15 mouse cellular contexts compared by ENCODE assay signal in genomic region chr6:144250625-144251181, GRCm38 (mm10).
DNase-seq lines count a peak whose midpoint lies in the region; ATAC-seq lines count a peak whose summit lies in the region.
"Had no signal": no experiment of that assay in that cellular context is flagged by ENCODE, and none has a peak within 500 bp of the region (broad histone marks: within the 10 kb centered on the region; RNA-seq: fewer than 3 reads in every experiment).

No protein-coding gene starts in this region.

- no peaks in the 10 kb centered on the region for H3K36me3 ChIP-seq in heart, embryonic 10.5 days
- H3K36me3 ChIP-seq in forebrain, embryonic 16.5 days (ENCODE audit: control insufficient read depth, insufficient read depth) = no peaks in the 10 kb centered on the region
- H3K36me3 ChIP-seq in midbrain, embryonic 15.5 days (replicated peaks) = no peaks in the 10 kb centered on the region
- no peaks in the 10 kb centered on the region for H3K36me3 ChIP-seq in heart, embryonic 11.5 days (ENCODE audit: control insufficient read depth, insufficient read depth, low read length)
- H3K36me3 ChIP-seq: intestine, embryonic 15.5 days; liver, embryonic 15.5 days had no signal

- peak overlapping the region; percentile 63 for H3K27ac ChIP-seq in heart, embryonic 10.5 days
- H3K27ac ChIP-seq in forebrain, embryonic 16.5 days (ENCODE audit: low read length) = peak overlapping the region; percentile 41; the same call in 1 of the 2 replicates
- peak overlapping the region; percentile 56 for H3K27ac ChIP-seq in midbrain, embryonic 15.5 days
- no peak overlapping the region for H3K27ac ChIP-seq in heart, embryonic 11.5 days (ENCODE audit: low read depth, low read length)
- H3K27ac ChIP-seq: intestine, embryonic 15.5 days; kidney, postnatal 0 days; liver, embryonic 15.5 days had no signal

- no peak for DNase-seq in heart, embryonic 10.5 days (ENCODE audit: low spot score)
- DNase-seq in heart, postnatal 14 days = no peak
- peak; percentile 13 for DNase-seq in embryo, embryonic 11.5 days (ENCODE audit: low read depth, low spot score)
- DNase-seq in urinary bladder, adult 2 months (ENCODE audit: low spot score) = no peak
- DNase-seq: cerebellum, postnatal 10 days; layer of hippocampus, adult 9-11 months; lung, postnatal 36 days had no signal

- no peak for ATAC-seq in forebrain, embryonic 16.5 days
- 0 out of 2 replicates have a peak, but pooled peaks have one; percentile 34 for ATAC-seq in midbrain, embryonic 15.5 days (replicated peaks)
- ATAC-seq in heart, embryonic 11.5 days (replicated peaks; ENCODE audit: insufficient number of reproducible peaks, low FRiP score, low TSS enrichment) = no peak
- no peak for ATAC-seq in activated CD4-positive, CD25-positive, alpha-beta regulatory T cell, adult 4 months
- ATAC-seq: intestine, embryonic 15.5 days had no signal

- intact Hi-C loops in heart, postnatal 14 days (cut with DNase I) = no loop called here

- H3K27me3 ChIP-seq in heart, embryonic 10.5 days (ENCODE audit: insufficient read depth, poor library complexity, severe bottlenecking) = no peaks in the 10 kb centered on the region
- H3K27me3 ChIP-seq in forebrain, embryonic 16.5 days (replicated peaks; ENCODE audit: control insufficient read depth, insufficient read depth, low read length) = no peaks in the 10 kb centered on the region
- H3K27me3 ChIP-seq in midbrain, embryonic 15.5 days (replicated peaks) = no peaks in the 10 kb centered on the region
- H3K27me3 ChIP-seq in heart, embryonic 11.5 days (ENCODE audit: control insufficient read depth, insufficient read depth, low read length) = no peaks in the 10 kb centered on the region
- H3K27me3 ChIP-seq: intestine, embryonic 15.5 days; liver, embryonic 15.5 days had no signal

- WGBS in heart, embryonic 10.5 days = 32% methylated on average over 6 of the region's 6 CpGs
- WGBS in forebrain, embryonic 16.5 days = 28% methylated on average over 6 of the region's 6 CpGs
- 21% methylated on average over 6 of the region's 6 CpGs for WGBS in midbrain, embryonic 15.5 days
- 34% methylated on average over 6 of the region's 6 CpGs for WGBS in heart, embryonic 11.5 days (ENCODE audit: insufficient replicate concordance)

- H3K4me1 ChIP-seq in heart, embryonic 10.5 days = peaks cover 12% of the 10 kb centered on the region
- H3K4me1 ChIP-seq in forebrain, embryonic 16.5 days (replicated peaks; ENCODE audit: control insufficient read depth, insufficient read depth, low read length) = peaks cover 24% of the 10 kb centered on the region
- H3K4me1 ChIP-seq in midbrain, embryonic 15.5 days = peaks cover 20% of the 10 kb centered on the region
- 0 out of 2 replicates have a peak, but pooled peaks cover 5% of the 10 kb centered on the region for H3K4me1 ChIP-seq in heart, embryonic 11.5 days (ENCODE audit: control insufficient read depth, insufficient read depth, low read length)
- H3K4me1 ChIP-seq: intestine, embryonic 15.5 days; liver, embryonic 15.5 days had no signal

- H3K9ac ChIP-seq in forebrain, embryonic 16.5 days (replicated peaks; ENCODE audit: low read depth, low read length) = no peak overlapping the region
- H3K9ac ChIP-seq in midbrain, embryonic 15.5 days = no peak overlapping the region
- no peak overlapping the region for H3K9ac ChIP-seq in heart, embryonic 11.5 days (ENCODE audit: low read depth, low read length)
- H3K9ac ChIP-seq: intestine, embryonic 15.5 days; liver, embryonic 15.5 days had no signal

- no peak overlapping the region for H3K4me2 ChIP-seq in forebrain, embryonic 16.5 days (ENCODE audit: low read length)
- no peak overlapping the region for H3K4me2 ChIP-seq in midbrain, embryonic 15.5 days
- no peak overlapping the region for H3K4me2 ChIP-seq in heart, embryonic 11.5 days
- H3K4me2 ChIP-seq: intestine, embryonic 15.5 days; liver, embryonic 15.5 days had no signal

- H3K9me3 ChIP-seq in heart, embryonic 10.5 days = no peaks in the 10 kb centered on the region
- no peaks in the 10 kb centered on the region for H3K9me3 ChIP-seq in forebrain, embryonic 16.5 days (ENCODE audit: control insufficient read depth, low read length)
- H3K9me3 ChIP-seq in midbrain, embryonic 15.5 days = no peaks in the 10 kb centered on the region
- no peaks in the 10 kb centered on the region for H3K9me3 ChIP-seq in heart, embryonic 11.5 days (replicated peaks; ENCODE audit: control insufficient read depth, low read length)
- H3K9me3 ChIP-seq: intestine, embryonic 15.5 days; liver, embryonic 15.5 days had no signal

- no peak overlapping the region for H3K4me3 ChIP-seq in heart, embryonic 10.5 days
- no peak overlapping the region for H3K4me3 ChIP-seq in forebrain, embryonic 16.5 days (replicated peaks; ENCODE audit: low read length)
- no peak overlapping the region for H3K4me3 ChIP-seq in midbrain, embryonic 15.5 days
- no peak overlapping the region for H3K4me3 ChIP-seq in heart, embryonic 11.5 days (ENCODE audit: low read depth, low read length)
- H3K4me3 ChIP-seq: intestine, embryonic 15.5 days; liver, embryonic 15.5 days; myocyte had no signal
